Comparison of ENCODE assay signal across 9 mouse cellular contexts in genomic region chr19:6652775-6653174, GRCm38 (mm10).
DNase-seq lines count a peak whose midpoint lies in the region; ATAC-seq and TF ChIP-seq lines count a peak whose summit lies in the region.
"Had no signal": no experiment of that assay in that cellular context is flagged by ENCODE, and none has a peak within 500 bp of the region (broad histone marks: within the 10 kb centered on the region; RNA-seq: fewer than 3 reads in every experiment).

No protein-coding gene starts in this region.

- no peak overlapping the region for H3K4me2 ChIP-seq in kidney, embryonic 14.5 days (replicated peaks; ENCODE audit: low read depth, low read length)
- H3K4me2 ChIP-seq: liver, embryonic 15.5 days had no signal

- ATAC-seq in kidney, embryonic 14.5 days (ENCODE audit: low FRiP score, low TSS enrichment) = no peak

- no peaks in the 10 kb centered on the region for H3K27me3 ChIP-seq in kidney, adult 2 months (replicated peaks; ENCODE audit: control insufficient read depth, insufficient read depth, low read length)
- no peaks in the 10 kb centered on the region for H3K27me3 ChIP-seq in kidney, embryonic 14.5 days (ENCODE audit: control insufficient read depth, insufficient read depth, low read length)
- no peaks in the 10 kb centered on the region for H3K27me3 ChIP-seq in thymus, adult 2 months (ENCODE audit: control insufficient read depth, insufficient read depth, low read length)
- H3K27me3 ChIP-seq: liver, embryonic 15.5 days had no signal

- no peak overlapping the region for H3K4me3 ChIP-seq in kidney, adult 2 months (ENCODE audit: insufficient read depth, low read depth, low read length)
- no peak overlapping the region for H3K4me3 ChIP-seq in kidney, embryonic 14.5 days (ENCODE audit: low read length)
- no peak overlapping the region for H3K4me3 ChIP-seq in thymus, adult 2 months (ENCODE audit: control insufficient read depth, insufficient read depth, low read length)
- H3K4me3 ChIP-seq: liver, embryonic 15.5 days had no signal

- intact Hi-C loops in left cerebral cortex, postnatal 36 days (cut with DNase I) = no loop called here

- H3K9me3 ChIP-seq in kidney, embryonic 14.5 days (ENCODE audit: control insufficient read depth, low read length) = no peaks in the 10 kb centered on the region

- no peak for TF ChIP-seq POLR2A in kidney, adult 2 months (IDR thresholded peaks at IDR 0.05; ENCODE audit: low read depth, low read length)
- no peak for TF ChIP-seq POLR2A in thymus, adult 2 months (IDR thresholded peaks at IDR 0.05; ENCODE audit: control insufficient read depth, extremely low read depth, insufficient read depth, low read length, poor library complexity)
- TF ChIP-seq POLR2A in brain, embryonic 14.5 days (IDR thresholded peaks at IDR 0.05; ENCODE audit: borderline replicate concordance, extremely low read depth, insufficient read depth, insufficient read length, poor library complexity, severe bottlenecking) = no peak

- TF ChIP-seq CTCF in kidney, adult 2 months (conservative IDR thresholded peaks at IDR 0.05; ENCODE audit: insufficient read depth, insufficient read length, low read depth, low read length) = peak; percentile 30; the same call in 1 of the 2 replicates
- peak; percentile 26; the same call in 1 of the 2 replicates for TF ChIP-seq CTCF in thymus, adult 2 months (IDR thresholded peaks at IDR 0.05; ENCODE audit: borderline replicate concordance, control insufficient read depth, extremely low read depth, insufficient read depth, low read length, poor library complexity)
- TF ChIP-seq CTCF in brain, embryonic 14.5 days (IDR thresholded peaks at IDR 0.05; ENCODE audit: borderline replicate concordance, extremely low read depth, insufficient read depth, insufficient read length) = peak; percentile 32; the same call in 1 of the 2 replicates

- WGBS in kidney, adult 2 months = 94% methylated on average over 4 of the region's 4 CpGs
- WGBS in kidney, embryonic 14.5 days = 88% methylated on average over 4 of the region's 4 CpGs
- WGBS in thymus, adult 2 months = 80% methylated on average over 4 of the region's 4 CpGs

- no peak overlapping the region for H3K27ac ChIP-seq in kidney, adult 2 months (ENCODE audit: insufficient read depth, low read depth, low read length)
- H3K27ac ChIP-seq in kidney, embryonic 14.5 days (ENCODE audit: low read depth, low read length) = no peak overlapping the region
- H3K27ac ChIP-seq in thymus, adult 2 months (ENCODE audit: control insufficient read depth, insufficient read depth, low read length) = no peak overlapping the region
- H3K27ac ChIP-seq: liver, embryonic 15.5 days had no signal

- H3K4me1 ChIP-seq in kidney, adult 2 months (ENCODE audit: control insufficient read depth, insufficient read depth, low read length) = no peaks in the 10 kb centered on the region
- no peaks in the 10 kb centered on the region for H3K4me1 ChIP-seq in kidney, embryonic 14.5 days (ENCODE audit: control insufficient read depth, insufficient read depth, low read length)
- no peaks in the 10 kb centered on the region for H3K4me1 ChIP-seq in thymus, adult 2 months (replicated peaks; ENCODE audit: control insufficient read depth, insufficient read depth, low read length)
- H3K4me1 ChIP-seq: liver, embryonic 15.5 days had no signal

- no peak overlapping the region for H3K9ac ChIP-seq in kidney, embryonic 14.5 days (ENCODE audit: low read depth, low read length)
- H3K9ac ChIP-seq: liver, embryonic 15.5 days had no signal

- DNase-seq in kidney, adult 2 months = no peak
- DNase-seq in thymus, adult 2 months = peak; percentile 56
- no peak for DNase-seq in thymus, adult 18-20 months
- DNase-seq in brain, embryonic 14.5 days (ENCODE audit: low read depth) = no peak
- peak; percentile 76 for DNase-seq in thymus, postnatal 4 days
- no peak for DNase-seq in left cerebral cortex, postnatal 36 days (ENCODE audit: low spot score in 2 of 2)
- DNase-seq in right cerebral cortex, postnatal 10 days (ENCODE audit: low spot score in 2 of 2) = no peak

- no peaks in the 10 kb centered on the region for H3K36me3 ChIP-seq in kidney, adult 2 months (ENCODE audit: control insufficient read depth, insufficient read depth, low read length)
- H3K36me3 ChIP-seq in kidney, embryonic 14.5 days (ENCODE audit: control insufficient read depth, insufficient read depth, low read length) = no peaks in the 10 kb centered on the region
- H3K36me3 ChIP-seq in thymus, adult 2 months (ENCODE audit: control insufficient read depth, insufficient read depth, low read length) = no peaks in the 10 kb centered on the region
- H3K36me3 ChIP-seq: liver, embryonic 15.5 days had no signal

Comparison
In these comparisons a context has a peak if more than half of its experiments do, and no peak if none do; other contexts are left out.
1. DNase-seq: peak in thymus, adult 2 months (single experiment) and thymus, postnatal 4 days (single experiment); none in kidney, adult 2 months (single experiment), thymus, adult 18-20 months (0 of 2), brain, embryonic 14.5 days (single experiment), left cerebral cortex, postnatal 36 days (0 of 2) and right cerebral cortex, postnatal 10 days (0 of 2).
2. Peak in every context shown above with its lines, with median percentiles within 50 percentile points of each other: CTCF ChIP-seq.